Mouse (Mus musculus) lung, embryonic 15.5 days (tissue): ENCODE data around the gene Asb2. TPM values are rescaled to one million over a fixed set of nuclear protein-coding genes. Genes with fewer than 3 reads are reported as not detected.

ENCODE experiments used
- ATAC-seq: fragments of 200-750 bp; cut with Nextera tagmentation; 2 replicates; pipeline ENCODE4 v1.8.0; 2017; ENCODE audit warnings: moderate number of reproducible peaks, borderline replicate concordance; ENCODE audit not compliant: low FRiP score, low TSS enrichment; ENCODE audit errors: extremely low read depth
- H3K27ac ChIP-seq: fragments of 300-500 bp; sonication (generic); 2 replicates; pipeline ENCODE4 v1.5.1; 2015; ENCODE audit warnings: moderate library complexity, mild to moderate bottlenecking, inconsistent platforms
- H3K27me3 ChIP-seq: fragments of 300-500 bp; sonication (generic); 2 replicates; pipeline ENCODE4 v1.6.1; 2015; ENCODE audit warnings: inconsistent platforms
- H3K36me3 ChIP-seq: fragments of 300-500 bp; sonication (generic); 2 replicates; pipeline ENCODE4 v1.6.1; 2015; ENCODE audit warnings: inconsistent platforms
- H3K4me1 ChIP-seq: fragments of 300-500 bp; sonication (generic); 2 replicates; pipeline ENCODE4 v1.6.1; 2015; ENCODE audit warnings: inconsistent platforms
- H3K4me2 ChIP-seq: fragments of 300-500 bp; sonication (generic); 2 replicates; pipeline ENCODE4 v1.6.1; 2015; ENCODE audit warnings: inconsistent platforms, mild to moderate bottlenecking, moderate library complexity
- H3K4me3 ChIP-seq: fragments of 300-500 bp; sonication (generic); 2 replicates; pipeline ENCODE4 v1.5.1; 2015; ENCODE audit warnings: mild to moderate bottlenecking, inconsistent platforms
- H3K9ac ChIP-seq: fragments of 300-500 bp; sonication (generic); 2 replicates; pipeline ENCODE4 v1.6.1; 2015; ENCODE audit warnings: inconsistent platforms
- H3K9me3 ChIP-seq: fragments of 300-500 bp; sonication (generic); 2 replicates; pipeline ENCODE4 v1.6.1; 2016; ENCODE audit warnings: inconsistent platforms
- WGBS: fragments of 180-500 bp; shearing (Covaris S2); methylation state at CpG from one replicate; pipeline ENCODE4 v1.1.7; 2015; 5-methylcytosine and 5-hydroxymethylcytosine counted together
- polyA plus RNA-seq: library from polyadenylated mRNA; unstranded; fragments of >200 nt; fragmentation: Nextera tagmentation; extraction: Ambion mirVana; gene quantifications from 2 replicates; pipeline ENCODE4 v1.2.1, GENCODE M21; 2015

Gene Asb2
- polyA plus RNA-seq, 1 experiment from 2014 or later = 8.6 TPM

GRCm38 (mm10) chr12:103313871-103314639 lies 41.7 kb downstream of the Asb2 start:
- 54% methylated on average over 21 of the region's 21 CpGs for WGBS
- peaks cover 24% of the 10 kb centered on the region; the same call in 1 of the 2 replicates for H3K27me3 ChIP-seq
- peaks cover 8% of the 10 kb centered on the region; the same call in 1 of the 2 replicates for H3K4me1 ChIP-seq
- H3K4me2 ChIP-seq = no peak overlapping the region
- no peaks in the 10 kb centered on the region for H3K36me3 ChIP-seq
- H3K4me3 ChIP-seq = no peak overlapping the region
- H3K9me3 ChIP-seq = no peaks in the 10 kb centered on the region
- H3K27ac ChIP-seq = no peak overlapping the region
- 0 out of 2 replicates have a peak, but pooled peaks have one; percentile 19 for ATAC-seq
- no peak overlapping the region; the same call in 1 of the 2 replicates for H3K9ac ChIP-seq

- Histone ChIP-seq H3K27me3 (peaks cover 24% of the 10 kb centered on the region; the same call in 1 of the 2 replicates), H3K4me2 (no peak overlapping the region), H3K27ac (no peak overlapping the region), H3K4me3 (no peak overlapping the region), H3K36me3 (no peaks in the 10 kb centered on the region), H3K4me1 (peaks cover 8% of the 10 kb centered on the region; the same call in 1 of the 2 replicates), H3K9ac (no peak overlapping the region), H3K9me3 (no peaks in the 10 kb centered on the region)
- 68% methylated on average over 6 of the region's 6 CpGs for WGBS
- no peak for ATAC-seq
Observed at GRCm38 (mm10) chr12:103313274-103313673, 42.5 kb downstream of the Asb2 start.

- WGBS = 68% methylated on average over 8 of the region's 8 CpGs
- ATAC-seq = no peak
Observed at GRCm38 (mm10) chr12:103311921-103312320, 43.9 kb downstream of the Asb2 start.

GRCm38 (mm10) chr12:103310744-103311267 lies 45.0 kb downstream of the Asb2 start, which contains the start of gene Fam181a:
Gene Fam181a (plus strand): TSS chr12:103310975.
- WGBS = 67% methylated on average over 2 of the region's 2 CpGs
- Histone ChIP-seq H3K9ac (no peak within 1 kb of the TSS), H3K9me3 (no peaks in the 10 kb centered on the region), H3K27me3 (peaks cover 15% of the 10 kb centered on the region; the same call in 1 of the 2 replicates), H3K4me3 (no peak within 1 kb of the TSS), H3K27ac (no peak within 1 kb of the TSS), H3K4me2 (no peak within 1 kb of the TSS), H3K36me3 (no peaks in the 10 kb centered on the region), H3K4me1 (peaks cover 8% of the 10 kb centered on the region; the same call in 1 of the 2 replicates)
- no peak for ATAC-seq

More at GRCm38 (mm10) chr12:103311921-103312320, 43.9 kb downstream of the Asb2 start:
- H3K27ac ChIP-seq = no peak overlapping the region
- H3K9me3 ChIP-seq = no peaks in the 10 kb centered on the region
- H3K4me3 ChIP-seq = no peak overlapping the region
- no peaks in the 10 kb centered on the region for H3K36me3 ChIP-seq
- H3K4me1 ChIP-seq = peaks cover 8% of the 10 kb centered on the region; the same call in 1 of the 2 replicates
- no peak overlapping the region for H3K9ac ChIP-seq
- no peak overlapping the region for H3K4me2 ChIP-seq
- peaks cover 23% of the 10 kb centered on the region; the same call in 1 of the 2 replicates for H3K27me3 ChIP-seq

GRCm38 (mm10) chr12:103306720-103307119 lies 49.1 kb downstream of the Asb2 start:
- H3K27ac ChIP-seq = no peak overlapping the region
- no peaks in the 10 kb centered on the region for H3K27me3 ChIP-seq
- no peaks in the 10 kb centered on the region for H3K9me3 ChIP-seq
- 27% methylated on average over 3 of the region's 3 CpGs for WGBS
- H3K4me1 ChIP-seq = no peaks in the 10 kb centered on the region
- no peak for ATAC-seq
- H3K36me3 ChIP-seq = no peaks in the 10 kb centered on the region
- no peak overlapping the region for H3K4me2 ChIP-seq
- H3K9ac ChIP-seq = no peak overlapping the region
- no peak overlapping the region for H3K4me3 ChIP-seq

- H3K27ac ChIP-seq = no peak overlapping the region
- no peaks in the 10 kb centered on the region for H3K36me3 ChIP-seq
- H3K9ac ChIP-seq = no peak overlapping the region
- no peak for ATAC-seq
- H3K4me1 ChIP-seq = no peaks in the 10 kb centered on the region
- 30% methylated on average over 2 of the region's 2 CpGs for WGBS
- no peak overlapping the region for H3K4me3 ChIP-seq
- H3K4me2 ChIP-seq = no peak overlapping the region
- H3K9me3 ChIP-seq = no peaks in the 10 kb centered on the region
- H3K27me3 ChIP-seq = no peaks in the 10 kb centered on the region
Observed at GRCm38 (mm10) chr12:103306224-103306623, 49.6 kb downstream of the Asb2 start.

- H3K27ac ChIP-seq = no peak overlapping the region
- no peak overlapping the region for H3K4me2 ChIP-seq
- no peak for ATAC-seq
- no peaks in the 10 kb centered on the region for H3K36me3 ChIP-seq
- 91% methylated on average over 1 of the region's 1 CpGs for WGBS
- no peaks in the 10 kb centered on the region for H3K27me3 ChIP-seq
- H3K4me3 ChIP-seq = no peak overlapping the region
- H3K9me3 ChIP-seq = no peaks in the 10 kb centered on the region
- no peaks in the 10 kb centered on the region for H3K4me1 ChIP-seq
- no peak overlapping the region for H3K9ac ChIP-seq
Observed at GRCm38 (mm10) chr12:103302960-103303359, 52.8 kb downstream of the Asb2 start.

- Histone ChIP-seq H3K4me2 (no peak overlapping the region), H3K27me3 (no peaks in the 10 kb centered on the region), H3K4me1 (no peaks in the 10 kb centered on the region), H3K36me3 (no peaks in the 10 kb centered on the region), H3K4me3 (no peak overlapping the region), H3K9ac (no peak overlapping the region), H3K27ac (no peak overlapping the region), H3K9me3 (no peaks in the 10 kb centered on the region)
- WGBS = 50% methylated on average over 2 of the region's 2 CpGs
- ATAC-seq = no peak
Observed at GRCm38 (mm10) chr12:103301645-103302044, 54.2 kb downstream of the Asb2 start.

GRCm38 (mm10) chr12:103300493-103300892 lies 55.3 kb downstream of the Asb2 start:
- 52% methylated on average over 9 of the region's 9 CpGs for WGBS
- H3K4me1 ChIP-seq = no peaks in the 10 kb centered on the region
- no peak overlapping the region for H3K4me2 ChIP-seq
- H3K27me3 ChIP-seq = no peaks in the 10 kb centered on the region
- no peak overlapping the region for H3K27ac ChIP-seq
- no peaks in the 10 kb centered on the region for H3K9me3 ChIP-seq
- no peaks in the 10 kb centered on the region for H3K36me3 ChIP-seq
- no peak overlapping the region for H3K9ac ChIP-seq
- no peak overlapping the region for H3K4me3 ChIP-seq
- ATAC-seq = no peak

- Histone ChIP-seq H3K9ac (no peak overlapping the region), H3K4me3 (no peak overlapping the region), H3K4me1 (no peaks in the 10 kb centered on the region), H3K9me3 (no peaks in the 10 kb centered on the region), H3K36me3 (no peaks in the 10 kb centered on the region), H3K27me3 (no peaks in the 10 kb centered on the region), H3K4me2 (no peak overlapping the region), H3K27ac (no peak overlapping the region)
- no peak for ATAC-seq
- WGBS = 10% methylated on average over 4 of the region's 4 CpGs
Observed at GRCm38 (mm10) chr12:103296292-103296691, 59.5 kb downstream of the Asb2 start.

GRCm38 (mm10) chr12:103292366-103292765 lies 63.4 kb downstream of the Asb2 start:
- no peaks in the 10 kb centered on the region for H3K27me3 ChIP-seq
- H3K4me2 ChIP-seq = no peak overlapping the region
- no peak for ATAC-seq
- H3K9me3 ChIP-seq = no peaks in the 10 kb centered on the region
- H3K27ac ChIP-seq = no peak overlapping the region
- H3K4me3 ChIP-seq = no peak overlapping the region
- no peaks in the 10 kb centered on the region for H3K4me1 ChIP-seq
- no peaks in the 10 kb centered on the region for H3K36me3 ChIP-seq
- 69% methylated on average over 3 of the region's 3 CpGs for WGBS
- no peak overlapping the region for H3K9ac ChIP-seq

- ATAC-seq = no peak
- H3K4me1 ChIP-seq = no peaks in the 10 kb centered on the region
- no peak overlapping the region for H3K27ac ChIP-seq
- H3K9me3 ChIP-seq = no peaks in the 10 kb centered on the region
- no peaks in the 10 kb centered on the region for H3K36me3 ChIP-seq
- no peak overlapping the region for H3K4me2 ChIP-seq
- no peaks in the 10 kb centered on the region for H3K27me3 ChIP-seq
- no peak overlapping the region for H3K4me3 ChIP-seq
- WGBS = 64% methylated on average over 4 of the region's 4 CpGs
- no peak overlapping the region for H3K9ac ChIP-seq
Observed at GRCm38 (mm10) chr12:103287276-103287675, 68.5 kb downstream of the Asb2 start.
